Mouse (Mus musculus) MEL (cell line): ENCODE data around the gene Nexn.

Source experiments
- CTCF ChIP-seq, 3 experiments: IDR thresholded peaks in 2 of 3; conservative IDR thresholded peaks in 1 of 3; 2 replicates each; pipeline ENCODE4 v1.5.1; 2011 to 2012; ENCODE audit warnings: low read length in 3 of 3, low read depth in 2 of 3, mild to moderate bottlenecking in 2 of 3, improper control_type of control experiment in 1 of 3, inconsistent platforms in 1 of 3, mixed read lengths in 1 of 3, moderate library complexity in 1 of 3; ENCODE audit not compliant: control insufficient read depth in 1 of 3, insufficient read depth in 1 of 3, poor library complexity in 1 of 3, severe bottlenecking in 1 of 3
- E2F4 ChIP-seq: IDR thresholded peaks from 2 replicates; pipeline ENCODE4 v1.6.1; 2011; ENCODE audit warnings: low read depth, low read length, improper control_type of control experiment, borderline replicate concordance
- EP300 ChIP-seq, 2 experiments: IDR thresholded peaks; 2 replicates each; pipeline ENCODE4 v1.6.1; 2011; ENCODE audit warnings: improper control_type of control experiment in 2 of 2, low read length in 2 of 2, low read depth in 1 of 2, mild to moderate bottlenecking in 1 of 2
- GABPA ChIP-seq: IDR thresholded peaks from 2 replicates; pipeline ENCODE4 v1.6.1; 2012; ENCODE audit warnings: low read depth, mild to moderate bottlenecking, inconsistent platforms, low read length, improper control_type of control experiment, moderate library complexity
- GATA1 ChIP-seq: IDR thresholded peaks from 2 replicates; pipeline ENCODE4 v1.6.1; 2011; ENCODE audit warnings: low read depth, low read length, improper control_type of control experiment
- MAX ChIP-seq: IDR thresholded peaks from 2 replicates; pipeline ENCODE4 v1.6.1; 2011; ENCODE audit warnings: low read length, improper control_type of control experiment
- MAZ ChIP-seq: IDR thresholded peaks from 2 replicates; pipeline ENCODE4 v1.6.1; 2012; ENCODE audit warnings: low read depth, mild to moderate bottlenecking, inconsistent platforms, low read length, improper control_type of control experiment
- MYB ChIP-seq: IDR thresholded peaks from 2 replicates; pipeline ENCODE4 v1.6.1; 2011; ENCODE audit warnings: mild to moderate bottlenecking, low read depth, low read length, improper control_type of control experiment
- POLR2A ChIP-seq, 2 experiments: IDR thresholded peaks; 2 replicates each; pipeline ENCODE4 v1.6.1; 2011 to 2012; ENCODE audit warnings: low read length in 2 of 2, mild to moderate bottlenecking in 2 of 2, control low read depth in 1 of 2, improper control_type of control experiment in 1 of 2, low read depth in 1 of 2, moderate library complexity in 1 of 2; ENCODE audit not compliant: control insufficient read depth in 1 of 2, insufficient read depth in 1 of 2, poor library complexity in 1 of 2
- TBP ChIP-seq: IDR thresholded peaks from 2 replicates; pipeline ENCODE4 v1.8.0; 2011; ENCODE audit warnings: low read depth, low read length, improper control_type of control experiment
- USF2 ChIP-seq, 2 experiments: IDR thresholded peaks; 2 replicates each; pipeline ENCODE4 v1.6.1; 2011 to 2012; ENCODE audit warnings: improper control_type of control experiment in 2 of 2, low read length in 2 of 2, borderline replicate concordance in 1 of 2, inconsistent platforms in 1 of 2, low read depth in 1 of 2, mild to moderate bottlenecking in 1 of 2; ENCODE audit not compliant: insufficient read depth in 1 of 2
- ZNF384 ChIP-seq: IDR thresholded peaks from 2 replicates; pipeline ENCODE4 v1.6.1; 2012; ENCODE audit warnings: low read depth, mild to moderate bottlenecking, inconsistent platforms, low read length, improper control_type of control experiment

- no peak for TF ChIP-seq MAX
- TF ChIP-seq GATA1: no peak
- no peak for TF ChIP-seq CTCF (IDR thresholded peaks at IDR 0.05 in 2 of 3, conservative IDR thresholded peaks at IDR 0.05 in 1 of 3; ENCODE audit: control insufficient read depth in 1 of 3, insufficient read depth in 1 of 3, low read depth in 2 of 3, low read length in 3 of 3, poor library complexity in 1 of 3, severe bottlenecking in 1 of 3)
- TF ChIP-seq ZNF384: no peak
- TF ChIP-seq E2F4: no peak
- TF ChIP-seq POLR2A (IDR thresholded peaks at IDR 0.05; ENCODE audit: control insufficient read depth in 1 of 2, insufficient read depth in 1 of 2, low read depth in 1 of 2, low read length in 2 of 2, poor library complexity in 1 of 2): no peak
- no peak for TF ChIP-seq EP300 (IDR thresholded peaks at IDR 0.05; ENCODE audit: low read depth in 1 of 2, low read length in 2 of 2)
- TF ChIP-seq MYB: no peak
- no peak for TF ChIP-seq MAZ
- no peak for TF ChIP-seq GABPA
- TF ChIP-seq TBP: no peak
- TF ChIP-seq USF2 (IDR thresholded peaks at IDR 0.05; ENCODE audit: borderline replicate concordance in 1 of 2, insufficient read depth in 1 of 2, low read depth in 1 of 2, low read length in 2 of 2): no peak
Observed at GRCm38 (mm10) chr3:152243304-152243703, 22.8 kb downstream of the Nexn start.
